Mouse (Mus musculus): Measurements from ENCODE around the gene Vash2. TPM values are rescaled to one million over a fixed set of nuclear protein-coding genes. Genes with fewer than 3 reads are reported as not detected.
"Not testable (repeated sequence)": the region's sequence is repeated elsewhere in the genome, so short reads cannot be mapped to it uniquely, and the experiment has no call there.

The Vash2 gene
- polyA plus RNA-seq (2015; fragmentation: Nextera tagmentation; extraction: Ambion mirVana) = 18.5 and 20.1 TPM in 2 replicates

GRCm38 (mm10) chr1:190979100-190979563 lies at the start of gene Vash2:
TSS of gene Vash2 (minus strand) at chr1:190979296.
- WGBS = under 1% methylated on average over 36 of the region's 38 CpGs
- peak within 1 kb of the TSS; percentile 93 for H3K27ac ChIP-seq
- no peaks in the 10 kb centered on the region for H3K9me3 ChIP-seq
- no peaks in the 10 kb centered on the region for H3K36me3 ChIP-seq
- ATAC-seq (ENCODE audit: insufficient read depth, low FRiP score, low read depth) = peak; percentile 95
- no peaks in the 10 kb centered on the region for H3K27me3 ChIP-seq (replicated peaks)
- H3K4me3 ChIP-seq (replicated peaks) = peak within 1 kb of the TSS; percentile 66
- peak within 1 kb of the TSS; percentile 86 for H3K4me2 ChIP-seq
- peak within 1 kb of the TSS; percentile 40 for H3K9ac ChIP-seq
- peaks cover 7% of the 10 kb centered on the region; the same call in 1 of the 2 replicates for H3K4me1 ChIP-seq

- Histone ChIP-seq H3K4me3 (replicated peaks) (peak within 1 kb of the TSS; percentile 75), H3K27ac (peak within 1 kb of the TSS; percentile 87)
- under 1% methylated on average over 50 of the region's 50 CpGs for WGBS
Observed at GRCm38 (mm10) chr1:191026021-191026713, 47.1 kb upstream of the Vash2 start, which contains the start of gene Flvcr1. TSS of gene Flvcr1 (minus strand) at chr1:191026158.

GRCm38 (mm10) chr1:191025016-191026012 lies 46.2 kb upstream of the Vash2 start:
- Histone ChIP-seq H3K27ac (peak overlapping the region; percentile 72), H3K9ac (peak overlapping the region; percentile 83), H3K4me2 (peak overlapping the region; percentile 93), H3K4me1 (peaks cover 17% of the 10 kb centered on the region), H3K9me3 (no peaks in the 10 kb centered on the region), H3K36me3 (0 out of 2 replicates have a peak, but pooled peaks cover 4% of the 10 kb centered on the region), H3K4me3 (replicated peaks) (peak overlapping the region; percentile 75), H3K27me3 (replicated peaks) (no peaks in the 10 kb centered on the region)
- 3% methylated on average over 62 of the region's 69 CpGs for WGBS
- ATAC-seq (ENCODE audit: insufficient read depth, low FRiP score, low read depth) = peak; percentile 12; the same call in 1 of the 2 replicates

More at GRCm38 (mm10) chr1:191026021-191026713, 47.1 kb upstream of the Vash2 start, which contains the start of gene Flvcr1:
- peak; percentile 100 for ATAC-seq (ENCODE audit: insufficient read depth, low FRiP score, low read depth)
- Histone ChIP-seq H3K4me2 (peak within 1 kb of the TSS; percentile 93), H3K9ac (peak within 1 kb of the TSS; percentile 83), H3K27me3 (replicated peaks) (no peaks in the 10 kb centered on the region), H3K36me3 (0 out of 2 replicates have a peak, but pooled peaks cover 4% of the 10 kb centered on the region), H3K4me1 (peaks cover 17% of the 10 kb centered on the region), H3K9me3 (no peaks in the 10 kb centered on the region)

GRCm38 (mm10) chr1:191023806-191024205 lies 44.7 kb upstream of the Vash2 start:
- not testable (repeated sequence) for H3K36me3 ChIP-seq; H3K9ac ChIP-seq; H3K27me3 ChIP-seq (replicated peaks); H3K4me2 ChIP-seq; ATAC-seq (ENCODE audit: insufficient read depth, low FRiP score, low read depth); H3K9me3 ChIP-seq; H3K4me3 ChIP-seq (replicated peaks); H3K27ac ChIP-seq
- 90% methylated on average over 6 of the region's 6 CpGs for WGBS
- H3K4me1 ChIP-seq = peaks cover 17% of the 10 kb centered on the region

GRCm38 (mm10) chr1:191023140-191023539 lies 44.0 kb upstream of the Vash2 start:
- no peak overlapping the region for H3K9ac ChIP-seq
- no peak overlapping the region for H3K4me3 ChIP-seq (replicated peaks)
- H3K27ac ChIP-seq = no peak overlapping the region
- ATAC-seq (ENCODE audit: insufficient read depth, low FRiP score, low read depth) = no peak
- WGBS = 72% methylated on average over 2 of the region's 2 CpGs
- H3K9me3 ChIP-seq = no peaks in the 10 kb centered on the region
- peaks cover 17% of the 10 kb centered on the region for H3K4me1 ChIP-seq
- H3K4me2 ChIP-seq = no peak overlapping the region
- H3K27me3 ChIP-seq (replicated peaks) = no peaks in the 10 kb centered on the region
- H3K36me3 ChIP-seq = 0 out of 2 replicates have a peak, but pooled peaks cover 4% of the 10 kb centered on the region

- H3K4me3 ChIP-seq (replicated peaks) = no peak overlapping the region
- no peak for ATAC-seq (ENCODE audit: insufficient read depth, low FRiP score, low read depth)
- H3K27me3 ChIP-seq (replicated peaks) = no peaks in the 10 kb centered on the region
- 88% methylated on average over 7 of the region's 7 CpGs for WGBS
- 0 out of 2 replicates have a peak, but pooled peaks cover 4% of the 10 kb centered on the region for H3K36me3 ChIP-seq
- H3K4me2 ChIP-seq = no peak overlapping the region
- H3K9me3 ChIP-seq = no peaks in the 10 kb centered on the region
- H3K4me1 ChIP-seq = peaks cover 9% of the 10 kb centered on the region
- no peak overlapping the region for H3K27ac ChIP-seq
- H3K9ac ChIP-seq = no peak overlapping the region
Observed at GRCm38 (mm10) chr1:191021016-191021415, 41.9 kb upstream of the Vash2 start.

- no peak overlapping the region for H3K4me3 ChIP-seq (replicated peaks)
- H3K4me1 ChIP-seq = peaks cover 7% of the 10 kb centered on the region
- H3K9me3 ChIP-seq = no peaks in the 10 kb centered on the region
- H3K9ac ChIP-seq = no peak overlapping the region
- no peak overlapping the region for H3K4me2 ChIP-seq
- no peak overlapping the region for H3K27ac ChIP-seq
- H3K36me3 ChIP-seq = 0 out of 2 replicates have a peak, but pooled peaks cover 4% of the 10 kb centered on the region
- WGBS = 85% methylated on average over 3 of the region's 3 CpGs
- H3K27me3 ChIP-seq (replicated peaks) = no peaks in the 10 kb centered on the region
- ATAC-seq (ENCODE audit: insufficient read depth, low FRiP score, low read depth) = no peak
Observed at GRCm38 (mm10) chr1:191020217-191020924, 41.3 kb upstream of the Vash2 start.

GRCm38 (mm10) chr1:191019803-191020202 lies 40.7 kb upstream of the Vash2 start:
- Histone ChIP-seq H3K9me3 (no peaks in the 10 kb centered on the region), H3K27ac (no peak overlapping the region), H3K36me3 (0 out of 2 replicates have a peak, but pooled peaks cover 4% of the 10 kb centered on the region), H3K4me1 (peaks cover 1% of the 10 kb centered on the region; the same call in 1 of the 2 replicates), H3K27me3 (replicated peaks) (no peaks in the 10 kb centered on the region), H3K9ac (no peak overlapping the region), H3K4me3 (replicated peaks) (no peak overlapping the region), H3K4me2 (no peak overlapping the region)
- 90% methylated on average over 5 of the region's 5 CpGs for WGBS
- ATAC-seq (ENCODE audit: insufficient read depth, low FRiP score, low read depth) = no peak

- WGBS = 96% methylated on average over 3 of the region's 3 CpGs
- no peak overlapping the region for H3K9ac ChIP-seq
- no peak overlapping the region for H3K4me3 ChIP-seq (replicated peaks)
- H3K9me3 ChIP-seq = no peaks in the 10 kb centered on the region
- H3K4me1 ChIP-seq = no peaks in the 10 kb centered on the region
- no peak overlapping the region for H3K27ac ChIP-seq
- H3K27me3 ChIP-seq (replicated peaks) = no peaks in the 10 kb centered on the region
- ATAC-seq (ENCODE audit: insufficient read depth, low FRiP score, low read depth) = no peak
- no peak overlapping the region for H3K4me2 ChIP-seq
- no peaks in the 10 kb centered on the region; the same call in 1 of the 2 replicates for H3K36me3 ChIP-seq
Observed at GRCm38 (mm10) chr1:191014271-191014670, 35.2 kb upstream of the Vash2 start.

- Histone ChIP-seq H3K36me3 (peaks cover 4% of the 10 kb centered on the region), H3K9me3 (no peaks in the 10 kb centered on the region), H3K4me3 (replicated peaks) (no peak overlapping the region), H3K4me1 (no peaks in the 10 kb centered on the region), H3K9ac (no peak overlapping the region), H3K4me2 (no peak overlapping the region), H3K27me3 (replicated peaks) (no peaks in the 10 kb centered on the region), H3K27ac (no peak overlapping the region)
- ATAC-seq (ENCODE audit: insufficient read depth, low FRiP score, low read depth) = no peak
- 99% methylated on average over 5 of the region's 5 CpGs for WGBS
Observed at GRCm38 (mm10) chr1:191008707-191009106, 29.6 kb upstream of the Vash2 start.

- no peak for ATAC-seq (ENCODE audit: insufficient read depth, low FRiP score, low read depth)
- Histone ChIP-seq H3K27ac (no peak overlapping the region), H3K9me3 (no peaks in the 10 kb centered on the region), H3K4me2 (no peak overlapping the region), H3K27me3 (replicated peaks) (no peaks in the 10 kb centered on the region), H3K36me3 (no peaks in the 10 kb centered on the region), H3K9ac (no peak overlapping the region), H3K4me1 (no peaks in the 10 kb centered on the region), H3K4me3 (replicated peaks) (no peak overlapping the region)
- 70% methylated on average over 6 of the region's 6 CpGs for whole genome bisulfite sequencing
Observed at GRCm38 (mm10) chr1:191002201-191002600, 23.1 kb upstream of the Vash2 start.

Measured in stomach, embryonic 15.5 days (tissue).